Mouse (Mus musculus): ENCODE measurements around the gene Il11ra1.

- TF ChIP-seq CTCF (IDR thresholded peaks at IDR 0.05; ENCODE audit: borderline replicate concordance, extremely low read depth, insufficient read depth, insufficient read length) (no peak), POLR2A (IDR thresholded peaks at IDR 0.05; ENCODE audit: borderline replicate concordance, extremely low read depth, insufficient read depth, insufficient read length, poor library complexity, severe bottlenecking) (no peak)
Measured at GRCm38 (mm10) chr4:41678863-41679262, 20.9 kb upstream of the Il11ra1 start.

Data from brain, embryonic 14.5 days (tissue).